Mouse (Mus musculus): ENCODE measurements around the gene Gm3591. TPM values are rescaled to one million over a fixed set of nuclear protein-coding genes. Genes with fewer than 3 reads are reported as not detected.
"Not testable (repeated sequence)": the region's sequence is repeated elsewhere in the genome, so short reads cannot be mapped to it uniquely, and the experiment has no call there.

The Gm3591 gene
- polyA plus RNA-seq (2015; fragmentation: Nextera tagmentation; extraction: Ambion mirVana) = 0.48 and 0.64 TPM in 2 replicates

- ATAC-seq; H3K9me3 ChIP-seq (ENCODE audit: control insufficient read depth, low read length); H3K36me3 ChIP-seq (ENCODE audit: control insufficient read depth, insufficient read depth, low read length); H3K4me3 ChIP-seq (ENCODE audit: low read length); H3K9ac ChIP-seq (ENCODE audit: low read depth, low read length); H3K4me2 ChIP-seq (ENCODE audit: low read depth, low read length); H3K4me1 ChIP-seq (ENCODE audit: control insufficient read depth, insufficient read depth, low read length); H3K27ac ChIP-seq (ENCODE audit: low read length); H3K27me3 ChIP-seq (replicated peaks; ENCODE audit: control insufficient read depth, insufficient read depth, low read length): not testable (repeated sequence)
- WGBS = no CpG with 5 or more reads among the region's 2 CpGs
Observed at GRCm38 (mm10) chr14:6412382-6412781, at the start of gene Gm3591. TSS of gene Gm3591 (minus strand) at chr14:6412482.

DNA sequence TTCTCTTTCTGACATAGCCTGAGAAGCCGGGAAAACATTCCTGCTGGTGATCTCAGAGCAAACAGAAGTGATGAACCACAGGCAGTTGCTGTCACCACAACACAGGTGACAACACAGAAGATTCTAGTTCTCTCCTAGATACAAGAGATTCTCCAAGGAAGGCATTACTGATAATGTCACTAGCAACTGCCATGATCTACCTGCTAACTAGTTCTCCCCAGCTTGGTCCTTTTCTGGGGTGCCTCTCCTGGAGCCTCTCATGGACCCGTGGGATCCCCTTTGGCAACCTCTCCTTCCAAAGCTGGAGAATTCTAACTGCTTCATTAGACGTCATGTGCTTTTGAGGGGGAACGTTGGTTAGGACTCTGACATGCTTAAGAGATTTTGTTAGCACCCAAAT lies 32.2 kb upstream of the Gm3591 start, which contains the start of gene Gm3594:
TSS of gene Gm3594 (minus strand) at position 101 of the 400 bp plus-strand sequence.
- not testable (repeated sequence) for ATAC-seq; H3K27ac ChIP-seq (ENCODE audit: low read length); H3K4me3 ChIP-seq (ENCODE audit: low read length); H3K4me1 ChIP-seq (ENCODE audit: control insufficient read depth, insufficient read depth, low read length); H3K4me2 ChIP-seq (ENCODE audit: low read depth, low read length); H3K36me3 ChIP-seq (ENCODE audit: control insufficient read depth, insufficient read depth, low read length); H3K27me3 ChIP-seq (replicated peaks; ENCODE audit: control insufficient read depth, insufficient read depth, low read length); H3K9me3 ChIP-seq (ENCODE audit: control insufficient read depth, low read length); H3K9ac ChIP-seq (ENCODE audit: low read depth, low read length)
- no CpG with 5 or more reads among the region's 4 CpGs for WGBS

DNA sequence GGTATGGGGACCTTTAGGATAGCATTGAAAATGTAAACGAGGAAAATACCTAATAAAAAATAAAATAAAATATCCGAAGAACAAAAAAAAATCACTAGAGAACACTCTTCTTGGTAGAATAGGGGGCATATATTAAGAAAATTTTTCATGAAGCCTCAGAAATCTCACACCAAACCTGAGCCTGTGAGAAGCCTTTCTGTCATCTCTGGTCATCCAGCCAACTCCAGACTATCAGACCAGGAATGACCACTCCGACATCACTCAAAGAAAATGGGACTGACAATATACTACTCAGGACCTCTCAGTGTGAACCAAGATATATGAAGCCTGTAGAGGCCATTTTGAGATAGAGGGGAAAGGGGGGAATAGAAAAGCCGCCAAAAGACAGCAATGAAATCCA lies 28.5 kb upstream of the Gm3591 start:
- H3K4me2 ChIP-seq (ENCODE audit: low read depth, low read length); H3K9me3 ChIP-seq (ENCODE audit: control insufficient read depth, low read length); H3K4me3 ChIP-seq (ENCODE audit: low read length); H3K36me3 ChIP-seq (ENCODE audit: control insufficient read depth, insufficient read depth, low read length); H3K27ac ChIP-seq (ENCODE audit: low read length); H3K27me3 ChIP-seq (replicated peaks; ENCODE audit: control insufficient read depth, insufficient read depth, low read length); ATAC-seq; H3K9ac ChIP-seq (ENCODE audit: low read depth, low read length); H3K4me1 ChIP-seq (ENCODE audit: control insufficient read depth, insufficient read depth, low read length): not testable (repeated sequence)
- 80% methylated on average over 1 of the region's 4 CpGs for WGBS

DNA sequence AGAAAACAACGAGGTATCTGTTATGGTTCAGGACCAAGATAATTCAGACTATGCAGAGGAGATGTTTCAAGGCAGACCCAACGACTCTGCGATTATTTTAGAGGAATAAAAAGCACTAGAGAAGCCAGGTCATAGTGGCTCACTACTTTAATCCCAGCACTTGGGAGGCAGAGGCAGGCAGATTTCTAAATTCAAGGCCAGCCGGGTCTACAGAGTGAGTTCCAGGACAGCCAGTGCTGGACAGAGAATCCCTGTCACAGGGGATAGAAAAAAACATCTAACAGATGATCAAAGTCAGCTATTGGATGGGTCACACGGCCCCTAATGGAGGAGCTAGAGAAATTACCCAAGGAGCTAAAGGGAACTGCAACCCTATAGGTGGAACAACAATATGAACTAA lies 27.9 kb upstream of the Gm3591 start:
- not testable (repeated sequence) for H3K9ac ChIP-seq (ENCODE audit: low read depth, low read length); H3K4me2 ChIP-seq (ENCODE audit: low read depth, low read length); H3K4me1 ChIP-seq (ENCODE audit: control insufficient read depth, insufficient read depth, low read length); H3K27ac ChIP-seq (ENCODE audit: low read length); H3K9me3 ChIP-seq (ENCODE audit: control insufficient read depth, low read length); H3K36me3 ChIP-seq (ENCODE audit: control insufficient read depth, insufficient read depth, low read length); ATAC-seq; H3K27me3 ChIP-seq (replicated peaks; ENCODE audit: control insufficient read depth, insufficient read depth, low read length); H3K4me3 ChIP-seq (ENCODE audit: low read length)
- 53% methylated on average over 1 of the region's 5 CpGs for WGBS

GRCm38 (mm10) chr14:6426766-6427165 lies 14.5 kb upstream of the Gm3591 start:
- ATAC-seq = not testable (repeated sequence)

DNA sequence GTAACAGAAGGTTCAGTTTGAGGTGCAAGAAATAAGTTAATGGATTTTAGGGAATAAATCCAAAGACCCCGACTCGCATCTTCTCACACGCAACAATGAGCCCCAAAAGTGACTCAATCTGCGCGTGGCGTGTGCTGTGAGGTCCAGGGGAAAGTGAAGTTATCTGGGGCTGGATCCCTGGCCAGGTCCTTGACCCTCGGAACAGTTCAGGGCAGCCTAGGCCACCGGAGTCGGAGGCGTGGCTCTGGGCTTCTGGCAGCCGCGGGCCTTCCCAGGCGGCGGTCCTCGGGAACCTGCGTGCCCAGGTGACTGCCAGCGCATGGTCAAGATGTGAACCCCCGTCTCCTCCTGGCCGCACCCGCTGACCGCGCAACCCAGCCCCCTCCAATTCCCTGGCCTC lies 14.1 kb upstream of the Gm3591 start:
- WGBS = 20% methylated on average over 22 of the region's 22 CpGs
- Histone ChIP-seq H3K4me2 (ENCODE audit: low read depth, low read length) (peak overlapping the region; percentile 22; the same call in 1 of the 2 replicates), H3K4me3 (ENCODE audit: low read length) (0 out of 2 replicates have a peak overlapping the region, but pooled peaks have one; percentile 14)
- H3K9me3 ChIP-seq (ENCODE audit: control insufficient read depth, low read length); ATAC-seq; H3K9ac ChIP-seq (ENCODE audit: low read depth, low read length); H3K27me3 ChIP-seq (replicated peaks; ENCODE audit: control insufficient read depth, insufficient read depth, low read length); H3K4me1 ChIP-seq (ENCODE audit: control insufficient read depth, insufficient read depth, low read length); H3K27ac ChIP-seq (ENCODE audit: low read length); H3K36me3 ChIP-seq (ENCODE audit: control insufficient read depth, insufficient read depth, low read length): not testable (repeated sequence)

More at GRCm38 (mm10) chr14:6426766-6427165, 14.5 kb upstream of the Gm3591 start:
- H3K36me3 ChIP-seq (ENCODE audit: control insufficient read depth, insufficient read depth, low read length); H3K27me3 ChIP-seq (replicated peaks; ENCODE audit: control insufficient read depth, insufficient read depth, low read length); H3K4me3 ChIP-seq (ENCODE audit: low read length); H3K4me1 ChIP-seq (ENCODE audit: control insufficient read depth, insufficient read depth, low read length); H3K4me2 ChIP-seq (ENCODE audit: low read depth, low read length); H3K9ac ChIP-seq (ENCODE audit: low read depth, low read length); H3K9me3 ChIP-seq (ENCODE audit: control insufficient read depth, low read length); H3K27ac ChIP-seq (ENCODE audit: low read length): not testable (repeated sequence)
- WGBS = 0% methylated on average over 7 of the region's 42 CpGs

DNA sequence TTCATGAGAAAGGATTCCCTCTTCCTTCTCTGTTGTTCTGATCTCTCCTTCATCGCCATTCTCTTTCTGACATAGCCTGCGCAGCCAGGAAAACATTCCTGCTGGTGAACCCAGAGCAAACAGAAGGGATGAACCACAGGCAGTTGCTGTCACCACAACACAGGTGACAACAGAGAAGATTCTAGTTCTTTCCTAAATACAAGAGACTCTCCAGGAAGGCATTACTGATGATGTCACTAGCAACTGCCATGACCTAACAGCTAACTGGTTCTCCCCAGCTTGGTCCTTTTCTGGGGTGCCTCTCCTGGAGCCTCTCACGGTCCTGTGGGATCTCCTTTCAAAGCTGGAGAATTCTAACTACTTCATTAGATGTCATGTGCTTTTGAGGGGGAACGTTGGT lies 22.1 kb downstream of the Gm3591 start, which contains the start of gene Gm16440:
TSS of gene Gm16440 (minus strand) at position 101 of the 400 bp plus-strand sequence.
- not testable (repeated sequence) for H3K27ac ChIP-seq (ENCODE audit: low read length); H3K4me3 ChIP-seq (ENCODE audit: low read length); ATAC-seq; H3K36me3 ChIP-seq (ENCODE audit: control insufficient read depth, insufficient read depth, low read length); H3K9ac ChIP-seq (ENCODE audit: low read depth, low read length); H3K4me1 ChIP-seq (ENCODE audit: control insufficient read depth, insufficient read depth, low read length); H3K4me2 ChIP-seq (ENCODE audit: low read depth, low read length); H3K9me3 ChIP-seq (ENCODE audit: control insufficient read depth, low read length); H3K27me3 ChIP-seq (replicated peaks; ENCODE audit: control insufficient read depth, insufficient read depth, low read length)
- WGBS = 72% methylated on average over 2 of the region's 4 CpGs

Other genes with a start within 250 kb of the Gm3591 start
- not detected in 2 replicates for gene Gm21560, start 193.2 kb downstream of the Gm3591 start, polyA plus RNA-seq (2015; fragmentation: Nextera tagmentation; extraction: Ambion mirVana)
- gene Gm3411, start 125.2 kb downstream of the Gm3591 start, polyA plus RNA-seq (2015; fragmentation: Nextera tagmentation; extraction: Ambion mirVana) = 1.1 and 1.5 TPM in 2 replicates
- not detected in 2 replicates for gene Gm21103, start 107.6 kb downstream of the Gm3591 start, polyA plus RNA-seq (2015; fragmentation: Nextera tagmentation; extraction: Ambion mirVana)
- not detected in 2 replicates for gene Gm3618, start 68.8 kb downstream of the Gm3591 start, polyA plus RNA-seq (2015; fragmentation: Nextera tagmentation; extraction: Ambion mirVana)
- gene Gm16440, start 22.2 kb downstream of the Gm3591 start, polyA plus RNA-seq (2015; fragmentation: Nextera tagmentation; extraction: Ambion mirVana) = not detected in 2 replicates
- gene Gm3594, start 32.1 kb upstream of the Gm3591 start, polyA plus RNA-seq (2015; fragmentation: Nextera tagmentation; extraction: Ambion mirVana) = not detected in 2 replicates
- not detected in 2 replicates for gene Gm8356, start 124.8 kb upstream of the Gm3591 start, polyA plus RNA-seq (2015; fragmentation: Nextera tagmentation; extraction: Ambion mirVana)
- 0.12 TPM in 2 replicates for gene Gm3629, start 178.1 kb upstream of the Gm3591 start, polyA plus RNA-seq (2015; fragmentation: Nextera tagmentation; extraction: Ambion mirVana)
- not detected in 2 replicates for gene Gm3460, start 209.9 kb upstream of the Gm3591 start, polyA plus RNA-seq (2015; fragmentation: Nextera tagmentation; extraction: Ambion mirVana)

Data from intestine, embryonic 16.5 days (tissue).